Mouse (Mus musculus): Measurements from ENCODE around the gene Plekha3. TPM values are rescaled to one million over a fixed set of nuclear protein-coding genes. Genes with fewer than 3 reads are reported as not detected.

The Plekha3 gene
- total and polyA plus RNA-seq, 3 experiments = 12.8 to 21.3 (median 19.4) TPM

DNA sequence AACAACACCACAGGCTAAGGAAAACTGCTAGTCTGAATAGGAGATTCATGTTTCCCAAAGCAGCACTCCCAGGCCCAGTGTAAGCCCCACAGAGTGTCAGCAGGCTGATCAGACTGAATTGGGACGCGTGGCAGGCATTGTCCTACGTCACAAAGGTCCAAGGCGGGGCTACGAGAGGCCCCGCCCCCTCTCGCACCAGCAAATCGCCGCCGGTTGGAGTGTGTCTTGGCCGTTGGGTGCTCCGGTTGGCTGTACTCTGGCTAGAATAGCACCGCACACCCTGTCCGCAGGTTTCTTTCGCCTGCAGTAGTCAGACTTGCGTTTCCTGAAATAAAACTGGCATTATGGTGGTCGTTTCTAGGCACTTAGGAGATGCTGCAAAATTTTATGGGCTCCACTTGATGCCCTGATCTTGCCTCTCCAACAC is 2.1 kb upstream of the Plekha3 start, which contains the start of gene Fkbp7:
Gene Fkbp7, minus strand, starts transcription at position 151 of the 427 bp plus-strand sequence.
- DNase-seq = peak; percentile 90 to 91
- Histone ChIP-seq H3K4me3 (peak within 1 kb of the TSS; percentile 50), H3K36me3 (ENCODE audit: control insufficient read depth, insufficient read depth, low read length) (peaks cover 5% of the 10 kb centered on the region; the same call in 1 of the 2 replicates), H3K27me3 (ENCODE audit: control insufficient read depth, insufficient read depth, low read length) (no peaks in the 10 kb centered on the region), H3K27ac (peak within 1 kb of the TSS; percentile 75), H3K4me1 (ENCODE audit: control insufficient read depth, insufficient read depth, low read length) (peaks cover 5% of the 10 kb centered on the region), H3K9ac (ENCODE audit: low read depth, low read length) (peak within 1 kb of the TSS; percentile 81), H3K79me2 (replicated peaks; ENCODE audit: control insufficient read depth, insufficient read depth, low read length) (no peaks in the 10 kb centered on the region)
- intact Hi-C loops (cut with DNase I) = loop anchor here (1.0 to 10.0 kb wide), 2 partner anchors 25 to 192 kb away; partner anchors contain the start of genes Pjvk and Prkra
- TF ChIP-seq EP300 (IDR thresholded peaks at IDR 0.05; ENCODE audit: insufficient read depth, low read depth, low read length) = no peak
- TF ChIP-seq POLR2A (IDR thresholded peaks at IDR 0.05; ENCODE audit: insufficient read depth, low read depth, low read length) = peak; percentile 93
- no peak for TF ChIP-seq CTCF (IDR thresholded peaks at IDR 0.05)
- whole genome bisulfite sequencing = under 1% methylated on average over 17 of the region's 17 CpGs

DNA sequence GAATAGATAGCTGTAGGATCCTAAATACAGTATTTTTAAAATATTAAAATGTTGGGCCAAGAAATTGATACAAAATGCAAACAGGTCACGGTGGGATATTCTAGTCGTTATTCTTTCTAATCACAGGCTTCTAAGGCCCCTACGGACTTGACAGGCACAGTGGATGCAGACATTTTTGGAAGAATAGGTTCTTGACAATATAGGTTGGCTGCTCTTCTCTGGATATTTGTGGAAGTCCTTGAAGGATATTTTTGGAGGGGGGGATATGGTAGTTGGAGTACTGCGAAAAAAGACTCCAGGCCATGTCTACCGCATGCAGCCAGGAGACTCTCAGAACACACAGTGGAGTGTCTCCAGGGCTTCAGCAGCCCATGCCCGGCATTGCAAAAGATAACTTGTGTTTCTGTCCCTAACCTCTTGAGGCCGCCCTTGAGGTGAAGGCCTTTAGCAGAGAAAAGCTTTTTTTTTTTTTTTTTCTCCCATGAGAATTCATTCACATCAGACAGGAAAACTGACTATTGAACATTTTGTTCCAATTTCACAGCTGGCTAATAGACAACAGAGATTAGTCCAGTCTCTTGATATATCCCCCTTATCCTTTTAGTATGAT is 1.5 kb upstream of the Plekha3 start:
- Histone ChIP-seq H3K79me2 (replicated peaks; ENCODE audit: control insufficient read depth, insufficient read depth, low read length) (peaks cover 3% of the 10 kb centered on the region), H3K4me1 (ENCODE audit: control insufficient read depth, insufficient read depth, low read length) (peaks cover 7% of the 10 kb centered on the region), H3K9ac (ENCODE audit: low read depth, low read length) (no peak overlapping the region), H3K27ac (peak overlapping the region; percentile 75), H3K27me3 (ENCODE audit: control insufficient read depth, insufficient read depth, low read length) (no peaks in the 10 kb centered on the region), H3K4me3 (peak overlapping the region; percentile 50), H3K36me3 (ENCODE audit: control insufficient read depth, insufficient read depth, low read length) (peaks cover 5% of the 10 kb centered on the region; the same call in 1 of the 2 replicates)
- intact Hi-C loops (cut with DNase I) = loop anchor here (1.0 to 10.0 kb wide), 3 partner anchors 17 to 191 kb away; partner anchors contain the start of genes Pjvk and Prkra
- TF ChIP-seq CTCF (IDR thresholded peaks at IDR 0.05) (peak; percentile 73), POLR2A (IDR thresholded peaks at IDR 0.05; ENCODE audit: insufficient read depth, low read depth, low read length) (no peak), EP300 (IDR thresholded peaks at IDR 0.05; ENCODE audit: insufficient read depth, low read depth, low read length) (no peak)
- DNase-seq = peak; percentile 54 to 67
- 24% methylated on average over 7 of the region's 7 CpGs for WGBS

DNA sequence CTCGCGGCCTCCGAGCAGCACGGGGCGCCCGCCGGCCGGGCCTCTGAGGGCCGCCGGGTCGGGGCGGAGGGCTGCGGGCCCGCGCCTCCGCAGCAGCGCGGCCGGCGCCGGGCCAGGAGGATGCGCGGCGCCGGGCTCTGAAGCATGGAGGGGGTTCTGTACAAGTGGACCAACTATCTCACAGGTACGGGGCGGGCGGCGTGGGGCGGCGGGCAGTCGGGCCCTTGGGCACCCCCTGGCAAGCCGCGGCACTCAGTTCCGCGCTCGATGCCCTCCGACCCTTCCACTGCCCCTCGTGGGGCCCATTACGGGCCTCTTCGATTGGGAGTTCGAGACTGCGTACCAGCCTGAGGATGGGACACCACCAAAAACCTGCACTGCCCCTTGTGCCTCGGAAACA is 370 bp downstream of the Plekha3 start:
- Histone ChIP-seq H3K4me3 (peak overlapping the region; percentile 81), H3K79me2 (replicated peaks; ENCODE audit: control insufficient read depth, insufficient read depth, low read length) (peaks cover 5% of the 10 kb centered on the region), H3K9ac (ENCODE audit: low read depth, low read length) (peak overlapping the region; percentile 79), H3K27ac (peak overlapping the region; percentile 76), H3K27me3 (ENCODE audit: control insufficient read depth, insufficient read depth, low read length) (no peaks in the 10 kb centered on the region), H3K36me3 (ENCODE audit: control insufficient read depth, insufficient read depth, low read length) (peaks cover 5% of the 10 kb centered on the region; the same call in 1 of the 2 replicates), H3K4me1 (ENCODE audit: control insufficient read depth, insufficient read depth, low read length) (peaks cover 7% of the 10 kb centered on the region)
- intact Hi-C loops (cut with DNase I) = loop anchor here (2.0 to 10.0 kb wide), 2 partner anchors 15 to 189 kb away; no protein-coding TSS in a partner anchor
- TF ChIP-seq EP300 (IDR thresholded peaks at IDR 0.05; ENCODE audit: insufficient read depth, low read depth, low read length) (no peak), POLR2A (IDR thresholded peaks at IDR 0.05; ENCODE audit: insufficient read depth, low read depth, low read length) (no peak), CTCF (IDR thresholded peaks at IDR 0.05) (no peak)
- DNase-seq = no peak
- 1% methylated on average over 38 of the region's 44 CpGs for WGBS

DNA sequence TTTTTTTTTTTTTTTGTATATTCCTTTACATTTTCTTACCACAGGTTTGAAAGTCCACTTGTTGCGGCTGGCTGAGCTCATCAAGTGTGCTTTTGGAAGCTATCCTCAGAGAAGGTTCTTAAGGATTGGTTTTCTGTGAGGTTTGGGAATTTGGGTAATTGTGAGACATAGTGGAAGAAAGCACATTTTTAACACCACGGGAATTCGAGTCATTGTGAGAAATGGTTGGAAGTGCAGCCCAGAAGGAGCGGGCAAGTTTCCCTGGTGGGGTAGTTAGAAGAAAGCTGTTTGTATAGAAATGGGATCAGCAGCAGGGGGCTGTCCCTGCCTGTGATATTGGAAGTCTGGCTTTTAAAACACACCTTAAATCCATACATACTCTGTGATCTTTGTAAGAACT is 868 bp downstream of the Plekha3 start:
- Histone ChIP-seq H3K79me2 (replicated peaks; ENCODE audit: control insufficient read depth, insufficient read depth, low read length) (peaks cover 5% of the 10 kb centered on the region), H3K4me3 (peak overlapping the region; percentile 81), H3K27me3 (ENCODE audit: control insufficient read depth, insufficient read depth, low read length) (no peaks in the 10 kb centered on the region), H3K4me1 (ENCODE audit: control insufficient read depth, insufficient read depth, low read length) (peaks cover 7% of the 10 kb centered on the region), H3K36me3 (ENCODE audit: control insufficient read depth, insufficient read depth, low read length) (peaks cover 5% of the 10 kb centered on the region; the same call in 1 of the 2 replicates), H3K27ac (no peak overlapping the region), H3K9ac (ENCODE audit: low read depth, low read length) (no peak overlapping the region)
- 23% methylated on average over 4 of the region's 4 CpGs for WGBS
- intact Hi-C loops (cut with DNase I) = loop anchor here (2.0 to 10.0 kb wide), 2 partner anchors 15 to 189 kb away; no protein-coding TSS in a partner anchor
- no peak for TF ChIP-seq POLR2A (IDR thresholded peaks at IDR 0.05; ENCODE audit: insufficient read depth, low read depth, low read length)
- TF ChIP-seq EP300 (IDR thresholded peaks at IDR 0.05; ENCODE audit: insufficient read depth, low read depth, low read length) = no peak
- TF ChIP-seq CTCF (IDR thresholded peaks at IDR 0.05) = no peak
- DNase-seq = no peak

DNA sequence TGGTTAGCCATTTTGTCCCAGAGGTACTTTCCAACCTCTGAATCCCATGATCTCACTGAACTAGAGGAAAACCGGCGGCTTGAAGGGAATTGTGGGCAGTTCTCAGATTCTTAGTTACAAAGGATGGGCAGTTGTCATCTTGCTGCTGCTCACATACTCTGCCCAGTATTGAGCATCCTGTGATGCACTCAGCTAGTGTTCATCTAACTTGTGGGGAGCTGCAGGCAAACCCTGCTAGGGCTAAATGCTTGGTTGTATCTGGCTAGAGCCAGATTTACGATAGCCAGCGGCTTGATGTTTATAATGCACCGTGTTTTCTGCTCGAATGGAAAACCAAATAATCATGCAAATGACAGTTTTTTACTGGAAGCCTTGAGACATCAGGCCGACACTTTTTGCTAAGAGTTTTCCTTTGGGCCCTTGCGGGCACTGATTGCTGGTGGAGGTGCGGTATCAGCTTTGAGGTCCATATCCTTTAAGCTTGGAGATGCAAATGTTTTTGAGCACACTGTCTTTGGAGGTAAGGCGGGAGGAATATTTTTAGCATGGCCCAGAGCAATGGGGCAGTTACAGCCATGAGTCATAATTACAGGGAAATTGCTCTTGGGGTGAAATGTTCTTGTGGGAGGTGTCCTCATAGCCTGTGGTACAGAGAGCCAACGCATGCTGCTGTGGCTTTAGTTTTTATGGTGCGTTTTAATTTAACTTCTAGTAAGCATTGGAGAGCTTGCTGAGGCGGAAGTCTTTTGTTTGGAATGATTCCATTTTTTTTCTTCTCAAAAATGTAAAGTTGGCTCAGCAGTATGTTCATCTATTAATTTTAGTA is 1.5 kb downstream of the Plekha3 start:
- H3K27me3 ChIP-seq (ENCODE audit: control insufficient read depth, insufficient read depth, low read length) = no peaks in the 10 kb centered on the region
- TF ChIP-seq CTCF (IDR thresholded peaks at IDR 0.05) (no peak), EP300 (IDR thresholded peaks at IDR 0.05; ENCODE audit: insufficient read depth, low read depth, low read length) (no peak), POLR2A (IDR thresholded peaks at IDR 0.05; ENCODE audit: insufficient read depth, low read depth, low read length) (no peak)
- DNase-seq = no peak
- peaks cover 5% of the 10 kb centered on the region for H3K79me2 ChIP-seq (replicated peaks; ENCODE audit: control insufficient read depth, insufficient read depth, low read length)
- no peak overlapping the region for H3K27ac ChIP-seq
- peak overlapping the region; percentile 81; the same call in 1 of the 2 replicates for H3K4me3 ChIP-seq
- intact Hi-C loops (cut with DNase I) = loop anchor here (10.0 kb wide), 1 partner anchor 188 kb away; no protein-coding TSS in a partner anchor
- peaks cover 7% of the 10 kb centered on the region for H3K4me1 ChIP-seq (ENCODE audit: control insufficient read depth, insufficient read depth, low read length)
- H3K9ac ChIP-seq (ENCODE audit: low read depth, low read length) = no peak overlapping the region
- peaks cover 5% of the 10 kb centered on the region; the same call in 1 of the 2 replicates for H3K36me3 ChIP-seq (ENCODE audit: control insufficient read depth, insufficient read depth, low read length)
- WGBS = 57% methylated on average over 13 of the region's 13 CpGs
